Mouse (Mus musculus) thymus, adult 2 months (tissue): ENCODE results near the gene Ccdc134. TPM values are rescaled to one million over a fixed set of nuclear protein-coding genes. Genes with fewer than 3 reads are reported as not detected.
"Not testable (repeated sequence)": the region's sequence is repeated elsewhere in the genome, so short reads cannot be mapped to it uniquely, and the experiment has no call there.

Source experiments
- DNase-seq: peaks from one replicate; pipeline ENCODE4 v3.0.0; 2021
- H3K27ac ChIP-seq: fragments of 200-500 bp; 2 replicates; pipeline ENCODE4 v1.5.1; 2012; ENCODE audit warnings: low read length, control low read depth; ENCODE audit not compliant: control insufficient read depth, insufficient read depth
- H3K27me3 ChIP-seq: fragments of 200-500 bp; 2 replicates; pipeline ENCODE4 v1.6.1; 2012; ENCODE audit warnings: mild to moderate bottlenecking, low read length, moderate library complexity, mixed read lengths; ENCODE audit not compliant: control insufficient read depth, insufficient read depth
- H3K36me3 ChIP-seq: fragments of 200-500 bp; 2 replicates; pipeline ENCODE4 v1.6.1; 2012; ENCODE audit warnings: mild to moderate bottlenecking, low read length, moderate library complexity; ENCODE audit not compliant: control insufficient read depth, insufficient read depth
- H3K4me1 ChIP-seq: fragments of 200-500 bp; replicated peaks from 2 replicates; pipeline ENCODE4 v1.6.1; 2012; ENCODE audit warnings: low read length; ENCODE audit not compliant: control insufficient read depth, insufficient read depth
- H3K4me3 ChIP-seq: fragments of 200-500 bp; 2 replicates; pipeline ENCODE4 v1.5.1; 2012; ENCODE audit warnings: mild to moderate bottlenecking, low read length, control low read depth, moderate library complexity; ENCODE audit not compliant: control insufficient read depth, insufficient read depth
- CTCF ChIP-seq: fragments of 200-500 bp; IDR thresholded peaks from 2 replicates; pipeline ENCODE4 v1.5.1; 2012; ENCODE audit warnings: mild to moderate bottlenecking, control low read depth, low read length, moderate library complexity, borderline replicate concordance; ENCODE audit not compliant: control insufficient read depth, poor library complexity, insufficient read depth; ENCODE audit errors: extremely low read depth
- POLR2A ChIP-seq: fragments of 200-500 bp; IDR thresholded peaks from 2 replicates; pipeline ENCODE4 v1.6.1; 2012; ENCODE audit warnings: mild to moderate bottlenecking, low read length, control low read depth, moderate library complexity; ENCODE audit not compliant: control insufficient read depth, poor library complexity, insufficient read depth; ENCODE audit errors: extremely low read depth
- WGBS: fragments of 180-500 bp; shearing (Covaris S2); methylation state at CpG from one replicate; pipeline ENCODE4 v1.1.7; 2018; 5-methylcytosine and 5-hydroxymethylcytosine counted together
- polyA plus RNA-seq: library from polyadenylated mRNA; depleted of rRNA; stranded (reverse); fragments of >200 nt; gene quantifications from 2 replicates; pipeline ENCODE4 v1.2.3, GENCODE M21; 2012

The Ccdc134 gene
- polyA plus RNA-seq, 1 experiment = 39.4 TPM

GRCm38 (mm10) chr15:82106953-82107555 lies 20.7 kb upstream of the Ccdc134 start:
- 26% methylated on average over 8 of the region's 8 CpGs for WGBS
- no peak overlapping the region for H3K27ac ChIP-seq
- no peaks in the 10 kb centered on the region for H3K27me3 ChIP-seq
- H3K4me3 ChIP-seq = no peak overlapping the region
- TF ChIP-seq CTCF (peak; percentile 47; the same call in 1 of the 2 replicates), POLR2A (no peak)
- DNase-seq = peak; percentile 23
- peaks cover 3% of the 10 kb centered on the region; the same call in 1 of the 2 replicates for H3K4me1 ChIP-seq
- H3K36me3 ChIP-seq = no peaks in the 10 kb centered on the region

- Histone ChIP-seq H3K4me1 (no peaks in the 10 kb centered on the region), H3K27ac (no peak overlapping the region), H3K4me3 (no peak overlapping the region), H3K36me3 (no peaks in the 10 kb centered on the region), H3K27me3 (no peaks in the 10 kb centered on the region)
- TF ChIP-seq POLR2A (no peak), CTCF (no peak)
- no peak for DNase-seq
- 91% methylated on average over 8 of the region's 8 CpGs for WGBS
These were observed 7.2 kb upstream of the Ccdc134 start for GRCm38 (mm10) chr15:82120544-82120943.

- not testable (repeated sequence) for H3K36me3 ChIP-seq, H3K27ac ChIP-seq, H3K4me3 ChIP-seq, H3K27me3 ChIP-seq, DNase-seq
- 93% methylated on average over 4 of the region's 4 CpGs for WGBS
- peaks cover 18% of the 10 kb centered on the region for H3K4me1 ChIP-seq
These were observed 1.0 kb upstream of the Ccdc134 start for GRCm38 (mm10) chr15:82126690-82127089.

GRCm38 (mm10) chr15:82128398-82128797 lies 676 bp downstream of the Ccdc134 start:
- Histone ChIP-seq H3K27ac (no peak overlapping the region), H3K27me3 (no peaks in the 10 kb centered on the region), H3K4me3 (peak overlapping the region; percentile 86), H3K4me1 (peaks cover 18% of the 10 kb centered on the region), H3K36me3 (no peaks in the 10 kb centered on the region)
- TF ChIP-seq CTCF (no peak), POLR2A (no peak)
- WGBS = 7% methylated on average over 5 of the region's 5 CpGs
- DNase-seq = no peak

- H3K4me1 ChIP-seq = peaks cover 32% of the 10 kb centered on the region
- no peak overlapping the region for H3K27ac ChIP-seq
- TF ChIP-seq POLR2A = no peak
- no peak for TF ChIP-seq CTCF
- 27% methylated on average over 7 of the region's 7 CpGs for WGBS
- H3K4me3 ChIP-seq = no peak overlapping the region
- no peaks in the 10 kb centered on the region for H3K27me3 ChIP-seq
- H3K36me3 ChIP-seq = no peaks in the 10 kb centered on the region
- no peak for DNase-seq
These were observed 2.9 kb downstream of the Ccdc134 start for GRCm38 (mm10) chr15:82130599-82130998.

- Histone ChIP-seq H3K27me3 (no peaks in the 10 kb centered on the region), H3K4me1 (peaks cover 26% of the 10 kb centered on the region), H3K4me3 (no peak overlapping the region), H3K36me3 (peaks cover 7% of the 10 kb centered on the region; the same call in 1 of the 2 replicates), H3K27ac (peak overlapping the region; percentile 56)
- WGBS = 19% methylated on average over 4 of the region's 4 CpGs
- DNase-seq = peak; percentile 42
- TF ChIP-seq CTCF (no peak), POLR2A (no peak)
These were observed 7.7 kb downstream of the Ccdc134 start for GRCm38 (mm10) chr15:82135372-82135771.

GRCm38 (mm10) chr15:82138565-82138964 lies 10.8 kb downstream of the Ccdc134 start:
- 63% methylated on average over 4 of the region's 4 CpGs for WGBS
- H3K27ac ChIP-seq = no peak overlapping the region
- peak; percentile 69 for DNase-seq
- TF ChIP-seq POLR2A (no peak), CTCF (peak; percentile 69; the same call in 1 of the 2 replicates)
- H3K27me3 ChIP-seq = no peaks in the 10 kb centered on the region
- H3K36me3 ChIP-seq = peaks cover 7% of the 10 kb centered on the region; the same call in 1 of the 2 replicates
- H3K4me3 ChIP-seq = no peak overlapping the region
- peaks cover 39% of the 10 kb centered on the region for H3K4me1 ChIP-seq
